Mouse (Mus musculus): ENCODE measurements around the gene Rnf10. TPM values are rescaled to one million over a fixed set of nuclear protein-coding genes. Genes with fewer than 3 reads are reported as not detected.
"Not testable (repeated sequence)": the region's sequence is repeated elsewhere in the genome, so short reads cannot be mapped to it uniquely, and the experiment has no call there.

Gene Rnf10
- 56.3 and 72.0 TPM in 2 replicates for total RNA-seq (2017)

GRCm38 (mm10) chr5:115272812-115273548 is at the start of gene Rnf10:
TSS of gene Rnf10 (minus strand) at chr5:115272898.
- peak; percentile 94 for ATAC-seq (replicated peaks; ENCODE audit: low read depth, poor library complexity, severe bottlenecking)

DNA sequence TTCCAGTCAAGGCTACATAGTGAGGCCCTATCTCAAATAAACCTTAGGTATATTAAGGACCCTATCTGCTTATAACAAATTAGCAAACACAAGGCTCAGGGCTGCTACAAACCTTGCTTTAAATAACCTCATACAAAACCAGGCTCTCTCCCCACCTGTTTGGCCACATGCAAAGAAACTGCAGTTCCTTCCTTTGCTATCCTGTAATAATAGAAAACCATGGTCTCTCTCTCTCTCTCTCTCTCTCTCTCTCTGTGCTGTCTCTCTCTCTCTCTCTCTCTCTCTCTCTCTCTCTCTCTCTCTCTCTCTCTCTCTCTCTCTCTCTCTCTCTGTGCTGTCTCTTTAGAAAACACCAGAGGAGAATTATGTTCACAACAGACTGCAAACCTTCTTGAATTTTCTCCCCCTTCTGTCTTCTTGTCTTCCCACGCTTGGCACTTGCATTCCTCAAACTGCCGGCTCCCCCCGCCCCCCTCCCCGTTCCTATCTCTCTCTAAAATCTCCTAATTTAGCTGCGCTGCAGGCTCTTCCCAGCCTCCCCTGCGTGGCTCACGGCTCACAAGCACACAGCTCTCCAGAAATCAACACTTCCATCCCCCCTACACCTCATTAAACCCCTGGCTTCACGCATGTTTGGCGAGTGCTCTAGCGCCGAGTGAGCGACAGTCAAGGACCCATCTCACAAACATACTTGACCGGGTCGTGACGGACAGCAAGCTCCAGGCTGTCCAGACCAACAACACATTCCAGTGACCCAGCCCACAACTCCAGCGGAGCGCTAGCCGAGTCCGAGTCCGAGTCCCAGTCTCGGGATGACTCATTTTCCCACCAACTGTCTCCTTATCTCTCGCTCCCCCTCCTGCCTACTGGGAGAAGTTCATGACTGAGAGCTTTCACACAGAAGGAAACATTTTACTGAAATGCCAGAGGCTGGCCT is 46.6 kb upstream of the Rnf10 start:
- ATAC-seq (replicated peaks; ENCODE audit: low read depth, poor library complexity, severe bottlenecking), result peak; percentile 95

GRCm38 (mm10) chr5:115317645-115318328 is 45.1 kb upstream of the Rnf10 start:
- no peak for ATAC-seq (replicated peaks; ENCODE audit: low read depth, poor library complexity, severe bottlenecking)

DNA sequence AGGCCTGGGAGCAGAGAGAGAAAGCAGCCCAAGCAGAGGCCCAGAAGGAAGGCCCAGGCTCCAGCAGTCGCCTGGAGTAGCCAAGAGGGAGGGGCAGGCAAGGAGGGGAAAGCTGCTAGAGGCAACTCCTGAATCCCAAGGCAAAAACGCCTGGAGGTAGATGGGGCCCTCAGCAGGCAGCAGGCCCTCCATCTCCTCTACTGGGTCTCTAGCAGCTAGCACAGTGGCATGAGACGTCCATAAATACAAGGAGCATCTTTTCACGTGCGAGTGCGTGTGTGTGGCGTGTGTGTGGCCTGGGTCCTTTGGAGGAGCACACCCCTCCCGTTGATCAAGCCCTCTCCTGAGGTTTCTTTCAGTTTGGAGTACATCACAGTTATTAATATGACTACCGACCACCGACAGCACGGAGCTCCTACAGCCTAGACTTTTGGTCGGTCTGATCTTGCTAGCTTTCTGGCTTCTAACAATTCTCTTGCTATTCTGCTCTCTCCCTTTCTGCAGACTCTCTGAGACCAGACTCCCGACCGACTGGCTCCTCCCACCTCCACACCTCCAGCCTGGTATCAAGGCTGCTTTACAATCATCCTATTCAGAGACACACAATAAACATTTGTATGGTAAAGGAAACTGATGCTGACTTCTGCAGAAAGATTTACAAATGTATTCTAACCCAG is 44.4 kb upstream of the Rnf10 start:
- no peak for ATAC-seq (replicated peaks; ENCODE audit: low read depth, poor library complexity, severe bottlenecking)

DNA sequence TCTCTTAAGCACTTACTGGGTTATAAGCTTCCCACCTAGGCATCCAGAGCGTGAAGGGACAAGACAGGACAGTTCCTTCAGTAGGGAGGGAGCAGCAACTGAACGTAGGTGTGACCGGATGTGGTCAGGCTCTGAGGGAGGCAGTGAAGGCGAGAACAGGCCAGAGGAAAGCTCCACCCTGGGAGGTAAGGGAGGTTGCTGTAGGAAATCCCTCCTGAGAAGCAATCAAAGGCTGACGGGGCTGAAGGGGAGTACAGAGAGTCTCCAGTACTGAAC is 40.9 kb upstream of the Rnf10 start:
- ATAC-seq (replicated peaks; ENCODE audit: low read depth, poor library complexity, severe bottlenecking), result no peak

DNA sequence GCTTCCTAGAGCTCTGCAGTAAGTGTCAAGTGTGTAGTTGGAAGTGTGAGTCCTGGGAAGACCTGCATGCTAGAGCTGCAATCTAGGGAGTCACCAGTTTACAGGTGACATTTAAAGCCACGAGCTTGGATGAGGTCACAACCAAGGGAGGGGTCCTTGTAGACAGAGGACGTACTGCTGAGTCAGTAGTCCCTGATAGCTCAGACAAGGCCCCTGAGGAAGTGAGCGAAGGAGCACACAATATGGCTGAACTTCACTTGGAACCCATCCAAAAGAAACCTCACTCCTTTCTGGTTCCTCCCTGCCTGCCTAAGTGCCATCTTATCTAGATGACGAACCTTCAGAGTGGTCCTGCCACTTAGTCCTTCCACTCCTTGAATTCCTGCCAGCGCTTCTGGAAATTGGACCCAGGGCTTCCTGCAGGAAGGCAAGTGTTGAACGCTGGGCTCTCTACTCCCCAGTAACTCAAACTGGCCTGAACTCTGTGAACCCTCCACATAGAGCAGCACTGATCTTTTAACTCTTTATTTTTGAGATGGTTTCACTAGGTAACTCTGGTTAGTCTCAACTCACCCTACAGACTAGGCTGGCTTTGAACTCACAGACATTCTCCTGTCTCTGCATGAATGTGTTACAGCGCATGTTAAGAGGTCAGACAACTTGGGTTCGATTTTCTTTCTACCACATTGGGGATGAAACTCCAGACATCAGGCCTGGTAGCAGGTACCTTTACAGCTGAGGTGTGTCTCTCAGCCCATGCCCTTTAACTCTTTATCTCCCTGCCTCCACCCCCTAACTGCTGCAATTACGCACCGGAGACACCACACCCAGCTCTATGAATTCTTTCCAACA is 40.3 kb upstream of the Rnf10 start:
- ATAC-seq (replicated peaks; ENCODE audit: low read depth, poor library complexity, severe bottlenecking), result peak; percentile 93

GRCm38 (mm10) chr5:115312354-115312753 is 39.7 kb upstream of the Rnf10 start:
- ATAC-seq (replicated peaks; ENCODE audit: low read depth, poor library complexity, severe bottlenecking), result no peak; the same call in 1 of the 2 replicates

DNA sequence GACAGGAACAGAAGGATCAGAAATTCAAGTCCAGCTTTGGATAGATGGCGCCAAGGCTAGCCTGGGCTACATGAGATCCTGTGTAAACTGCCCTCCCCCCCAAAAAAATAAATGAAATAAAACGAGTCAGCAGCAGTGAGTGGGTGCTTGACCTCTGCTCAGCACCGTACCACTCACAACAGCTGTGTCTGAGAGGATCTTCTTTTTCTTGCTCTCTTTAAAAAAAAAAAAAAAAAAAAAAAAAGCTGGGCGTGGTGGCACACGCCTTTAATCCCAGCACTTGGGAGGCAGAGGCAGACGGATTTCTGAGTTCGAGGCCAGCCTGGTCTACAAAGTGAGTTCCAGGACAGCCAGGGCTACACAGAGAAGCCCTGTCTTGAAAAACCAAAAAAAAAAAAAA is 29.5 kb upstream of the Rnf10 start:
- not testable (repeated sequence) for ATAC-seq (replicated peaks; ENCODE audit: low read depth, poor library complexity, severe bottlenecking)

- no peak for ATAC-seq (replicated peaks; ENCODE audit: low read depth, poor library complexity, severe bottlenecking)
These were observed 28.9 kb upstream of the Rnf10 start for GRCm38 (mm10) chr5:115301615-115302014.

DNA sequence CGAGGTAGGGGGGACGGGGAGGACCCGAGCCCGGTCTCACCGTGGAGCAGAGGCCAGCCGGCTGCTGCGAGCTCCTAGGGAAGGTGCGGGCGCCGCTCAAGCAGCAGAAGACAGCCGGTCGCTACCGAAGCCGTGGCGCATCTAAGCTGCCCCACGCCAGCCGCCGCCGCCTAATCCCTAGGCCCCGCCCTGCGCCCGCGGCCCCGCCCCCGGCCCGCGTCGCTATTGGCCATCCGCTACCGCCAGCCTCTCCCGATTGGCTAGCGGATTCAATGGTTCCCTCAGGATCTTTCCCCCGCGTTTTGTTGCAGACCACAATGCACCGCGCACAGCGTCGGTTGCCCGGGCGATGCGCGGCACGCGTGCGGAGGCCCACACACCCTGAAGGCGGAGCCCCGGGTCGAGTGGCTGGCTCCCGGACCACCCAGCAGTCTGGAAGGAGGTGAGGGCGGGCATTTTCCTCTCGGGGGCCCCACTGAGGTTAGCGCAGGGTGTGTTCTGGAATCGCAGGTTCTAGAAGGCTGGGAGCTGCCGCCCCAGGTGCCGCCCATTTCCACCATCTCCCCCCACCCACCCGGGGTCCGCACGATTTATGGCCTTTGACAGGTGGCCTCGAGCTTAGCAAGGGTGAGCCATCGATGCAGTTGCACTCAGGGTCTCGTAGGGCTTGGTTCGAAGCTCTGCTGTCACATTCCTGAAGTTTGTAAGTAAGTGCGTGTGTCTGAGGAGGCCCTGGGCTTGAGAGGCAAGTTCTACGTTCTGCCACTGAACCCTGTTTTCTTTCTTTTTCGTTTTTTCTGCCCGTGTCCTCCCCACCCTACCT is 28.3 kb upstream of the Rnf10 start, which contains the start of gene Dynll1:
TSS of gene Dynll1 (minus strand) at position 208 of the 823 bp plus-strand sequence.
- peak; percentile 96 for ATAC-seq (replicated peaks; ENCODE audit: low read depth, poor library complexity, severe bottlenecking)

DNA sequence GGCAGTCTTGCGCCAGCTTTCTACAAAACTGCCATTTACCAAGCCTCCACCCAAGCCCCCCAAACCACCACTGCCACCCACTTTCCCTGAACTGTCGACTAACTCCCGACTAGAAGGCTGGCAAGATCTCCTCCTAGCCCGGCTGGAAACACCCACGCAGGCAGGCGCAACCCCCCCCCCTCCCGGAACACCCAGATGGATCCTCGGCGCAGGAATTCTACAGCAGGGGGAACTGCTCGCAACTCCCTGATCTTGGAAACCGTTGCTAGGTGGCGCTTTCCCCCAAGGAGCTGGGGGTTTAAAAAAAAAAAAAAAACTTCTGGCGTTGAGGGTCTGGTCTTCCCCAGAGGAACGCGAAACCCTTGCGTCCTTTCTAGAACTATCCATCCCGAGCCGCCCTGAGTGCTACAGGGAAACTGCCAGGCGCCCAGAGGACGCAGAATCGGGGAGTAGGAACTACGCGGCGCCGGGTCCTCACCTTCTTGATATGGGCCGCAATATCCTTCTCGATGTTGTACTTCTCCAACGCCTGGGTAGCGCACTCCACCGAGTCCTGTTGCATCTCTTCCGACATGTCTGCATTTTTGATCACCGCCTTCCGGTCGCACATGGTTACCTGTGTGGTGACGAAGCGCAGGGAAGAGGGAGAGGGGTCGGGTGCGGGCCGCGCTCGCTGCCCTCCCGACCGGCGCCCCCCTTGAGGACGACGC is 27.5 kb upstream of the Rnf10 start:
- peak; percentile 10; the same call in 1 of the 2 replicates for ATAC-seq (replicated peaks; ENCODE audit: low read depth, poor library complexity, severe bottlenecking)

DNA sequence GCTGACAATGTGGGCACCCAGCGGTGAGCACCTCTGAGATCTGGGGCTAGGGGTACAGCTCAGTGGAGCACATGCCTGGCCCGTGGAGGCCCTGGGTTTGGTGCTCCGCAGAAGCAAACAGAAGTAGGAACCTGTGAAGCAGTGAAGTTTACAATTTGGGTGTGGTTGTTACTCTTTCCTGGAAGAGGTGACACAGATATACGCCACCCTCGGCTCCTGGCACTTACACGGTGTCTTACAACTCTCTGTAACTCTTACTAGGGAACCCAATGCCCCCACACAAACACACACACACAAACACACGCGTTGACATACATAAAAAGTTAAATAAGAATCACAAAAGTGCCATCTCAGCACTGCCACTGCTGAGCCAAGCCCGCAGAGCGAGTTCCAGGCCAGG is 23.6 kb upstream of the Rnf10 start:
- no peak for ATAC-seq (replicated peaks; ENCODE audit: low read depth, poor library complexity, severe bottlenecking)

DNA sequence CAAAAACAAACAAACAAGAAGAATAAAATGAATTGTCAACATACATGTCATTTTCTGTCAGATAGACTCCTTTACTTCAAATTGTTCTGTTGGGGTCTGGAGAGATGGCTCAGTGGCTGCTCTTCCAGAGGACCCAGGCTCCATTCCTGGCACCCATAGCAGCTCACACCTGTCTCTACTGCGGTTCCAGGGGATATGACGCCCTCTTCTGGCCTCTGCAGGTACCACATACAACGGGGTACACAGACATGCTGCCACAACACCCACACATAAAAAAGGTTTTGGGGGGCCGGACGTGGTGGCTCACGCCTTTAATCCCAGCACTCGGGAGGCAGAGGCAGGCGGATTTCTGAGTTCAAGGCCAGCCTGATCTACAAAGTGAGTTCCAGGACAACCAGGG is 21.5 kb upstream of the Rnf10 start:
- no peak for ATAC-seq (replicated peaks; ENCODE audit: low read depth, poor library complexity, severe bottlenecking)

DNA sequence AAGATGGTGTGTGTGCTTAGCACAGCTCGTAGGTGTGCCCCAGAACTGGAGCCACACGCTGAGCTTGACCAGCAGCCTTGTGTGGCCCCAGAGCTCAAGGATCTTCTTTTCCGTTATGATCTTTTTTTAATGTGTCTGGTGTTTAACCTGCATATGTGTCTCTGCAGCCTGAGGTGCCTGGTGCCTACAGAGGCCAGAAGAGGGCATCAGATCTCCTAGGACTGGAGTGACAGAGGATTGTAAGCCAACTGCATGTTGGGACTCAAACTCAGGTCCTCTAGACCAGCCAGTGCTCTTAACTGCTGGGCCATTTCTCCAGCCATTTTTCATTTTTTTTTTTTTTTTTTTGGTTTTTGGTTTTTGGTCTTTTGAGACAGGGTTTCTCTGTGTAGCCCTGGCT is 12.0 kb upstream of the Rnf10 start:
- ATAC-seq (replicated peaks; ENCODE audit: low read depth, poor library complexity, severe bottlenecking), result 0 out of 2 replicates have a peak, but pooled peaks have one; percentile 32

DNA sequence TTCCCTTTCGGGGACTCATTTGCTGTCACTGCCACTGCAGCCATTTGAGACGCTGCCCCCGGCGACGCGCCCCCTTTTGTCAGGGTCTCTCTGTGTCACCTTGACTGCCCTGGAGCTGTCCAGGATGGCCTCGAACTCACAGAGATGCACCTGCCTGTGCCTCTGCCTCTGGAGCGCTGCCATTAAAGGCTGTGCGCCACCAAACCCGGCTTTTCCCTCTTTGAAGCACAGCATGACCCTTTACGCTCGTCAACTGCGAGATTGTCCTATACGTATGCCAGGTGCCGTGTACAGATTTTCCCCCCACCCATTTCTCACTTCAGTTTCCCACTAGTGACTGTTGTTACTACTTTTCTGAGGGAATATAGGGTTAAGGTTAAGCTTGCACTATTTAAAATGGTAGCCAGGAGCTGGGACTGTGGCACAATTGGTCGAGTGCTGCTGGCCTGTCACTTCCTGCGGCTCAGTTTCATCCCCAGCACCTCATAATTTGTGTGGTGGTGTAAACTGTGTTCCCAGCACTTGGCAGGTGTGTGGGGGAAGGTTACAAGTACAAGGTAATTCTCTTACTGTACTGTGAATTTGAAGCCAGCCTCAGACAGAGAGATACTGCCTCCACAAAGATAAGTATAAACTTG is 7.5 kb upstream of the Rnf10 start:
- ATAC-seq (replicated peaks; ENCODE audit: low read depth, poor library complexity, severe bottlenecking), result peak; percentile 43

DNA sequence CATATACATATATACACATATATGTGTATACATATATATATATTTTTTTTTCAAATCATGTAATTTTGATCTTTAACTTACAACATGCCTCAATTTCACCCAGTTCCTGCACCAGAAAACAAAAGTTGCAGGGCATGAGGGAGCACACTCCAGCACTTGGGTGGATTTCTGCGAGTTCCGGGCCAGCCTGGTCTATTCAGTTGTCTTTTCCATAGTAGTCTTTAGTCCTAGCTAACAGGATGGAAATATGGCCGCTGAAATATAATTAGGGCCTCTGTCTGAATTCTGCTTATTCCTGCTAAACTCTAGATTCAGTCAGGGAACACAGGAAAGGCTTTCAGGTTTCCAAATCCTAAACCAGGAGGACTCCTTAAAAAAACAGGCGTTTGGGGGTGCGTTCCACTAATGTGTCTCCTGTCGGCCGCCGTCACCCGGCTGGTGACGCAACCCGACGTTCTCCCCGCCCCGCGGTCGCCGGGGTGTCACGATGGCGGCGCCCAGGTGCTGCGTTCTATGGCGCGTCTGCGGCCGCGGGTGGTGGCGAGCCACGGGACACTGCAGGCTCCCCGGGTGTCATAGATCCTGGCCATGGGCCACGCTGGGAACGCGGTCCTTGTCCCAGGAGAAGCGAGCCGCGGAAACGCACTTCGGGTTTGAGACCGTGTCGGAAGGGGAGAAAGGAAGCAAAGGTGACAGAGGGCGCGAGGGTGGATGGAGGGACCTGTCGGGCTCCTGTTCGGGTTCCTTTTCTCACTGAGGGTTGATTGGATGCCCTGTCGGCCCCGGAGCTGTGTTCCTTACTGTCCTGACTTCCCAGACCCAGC is 6.7 kb upstream of the Rnf10 start, which contains the start of gene Coq5:
TSS of gene Coq5 (plus strand) at position 441 of the 824 bp plus-strand sequence.
- ATAC-seq (replicated peaks; ENCODE audit: low read depth, poor library complexity, severe bottlenecking), result peak; percentile 91

Data from common myeloid progenitor, adult 5-6 weeks (primary cell).